Mouse (Mus musculus) cerebellum, adult 2 months (tissue): Measurements from ENCODE around the gene Apoa5.
A peak's percentile ranks its signal among the peaks of the same experiment; 100 is the strongest.

Experiments used
- CTCF ChIP-seq: fragments of 200-500 bp; IDR thresholded peaks from 2 replicates; pipeline ENCODE4 v1.5.1; 2011; ENCODE audit warnings: low read depth, mild to moderate bottlenecking, control low read depth, low read length, moderate library complexity, borderline replicate concordance; ENCODE audit not compliant: insufficient read depth
- POLR2A ChIP-seq: fragments of 200-500 bp; IDR thresholded peaks from 2 replicates; pipeline ENCODE4 v1.6.1; 2011; ENCODE audit warnings: low read length, control low read depth, borderline replicate concordance; ENCODE audit not compliant: insufficient read depth

DNA sequence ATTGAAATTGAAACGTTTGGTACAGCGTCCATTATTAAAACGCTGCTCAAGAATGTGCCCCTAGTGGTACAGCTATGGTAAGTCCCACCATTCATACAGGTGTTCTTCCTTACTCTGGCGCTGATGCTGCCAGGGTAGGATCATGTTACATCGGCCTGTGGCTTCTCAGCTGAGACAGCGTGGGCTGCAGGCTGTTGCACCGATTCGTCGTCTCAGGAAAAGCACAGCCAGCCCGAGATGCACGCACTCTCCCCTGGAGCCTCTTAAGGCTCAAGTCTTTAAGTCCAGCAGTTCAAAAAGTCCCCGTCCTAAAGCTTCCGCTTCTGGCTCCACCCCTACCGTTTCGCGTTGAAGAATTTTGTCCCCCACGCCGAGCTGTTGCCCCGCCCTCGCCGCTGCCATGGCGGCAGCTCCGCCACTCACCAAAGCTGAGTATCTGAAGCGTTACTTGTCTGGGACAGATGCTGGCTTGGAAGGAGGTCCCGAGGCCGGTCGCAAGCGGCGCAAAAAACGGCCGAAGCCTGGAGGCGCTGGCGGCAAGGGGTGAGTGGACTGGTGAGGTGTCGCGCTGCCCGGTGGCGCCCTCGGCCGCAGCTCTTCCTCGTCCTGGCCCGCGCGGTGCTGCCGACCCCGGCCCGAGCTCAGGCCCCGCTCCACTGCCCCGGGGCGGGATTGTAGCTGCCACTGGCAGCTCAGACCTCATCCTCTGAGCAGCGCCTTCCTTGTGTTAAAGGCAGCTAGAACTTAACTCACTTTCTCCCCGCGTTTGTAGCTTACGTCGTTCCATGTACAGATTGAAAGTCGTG, 14.4 kb downstream of the Apoa5 start, which contains the start of gene Bud13:
- peak; percentile 27; the same call in 1 of the 2 replicates for TF ChIP-seq CTCF
- TF ChIP-seq POLR2A = peak; percentile 82
